Mouse (Mus musculus) T-helper 2 cell (primary cell): Measurements from ENCODE around the gene Atg5.

Experiments
- in situ Hi-C: fragments of 300-600 bp; cut with MboI, MseI; formaldehyde crosslinking; loops from one replicate; pipeline ENCODE4 v1.15.1; 2025; ENCODE audit warnings: high pct_unique_total_duplicates

Atg5 gene

DNA sequence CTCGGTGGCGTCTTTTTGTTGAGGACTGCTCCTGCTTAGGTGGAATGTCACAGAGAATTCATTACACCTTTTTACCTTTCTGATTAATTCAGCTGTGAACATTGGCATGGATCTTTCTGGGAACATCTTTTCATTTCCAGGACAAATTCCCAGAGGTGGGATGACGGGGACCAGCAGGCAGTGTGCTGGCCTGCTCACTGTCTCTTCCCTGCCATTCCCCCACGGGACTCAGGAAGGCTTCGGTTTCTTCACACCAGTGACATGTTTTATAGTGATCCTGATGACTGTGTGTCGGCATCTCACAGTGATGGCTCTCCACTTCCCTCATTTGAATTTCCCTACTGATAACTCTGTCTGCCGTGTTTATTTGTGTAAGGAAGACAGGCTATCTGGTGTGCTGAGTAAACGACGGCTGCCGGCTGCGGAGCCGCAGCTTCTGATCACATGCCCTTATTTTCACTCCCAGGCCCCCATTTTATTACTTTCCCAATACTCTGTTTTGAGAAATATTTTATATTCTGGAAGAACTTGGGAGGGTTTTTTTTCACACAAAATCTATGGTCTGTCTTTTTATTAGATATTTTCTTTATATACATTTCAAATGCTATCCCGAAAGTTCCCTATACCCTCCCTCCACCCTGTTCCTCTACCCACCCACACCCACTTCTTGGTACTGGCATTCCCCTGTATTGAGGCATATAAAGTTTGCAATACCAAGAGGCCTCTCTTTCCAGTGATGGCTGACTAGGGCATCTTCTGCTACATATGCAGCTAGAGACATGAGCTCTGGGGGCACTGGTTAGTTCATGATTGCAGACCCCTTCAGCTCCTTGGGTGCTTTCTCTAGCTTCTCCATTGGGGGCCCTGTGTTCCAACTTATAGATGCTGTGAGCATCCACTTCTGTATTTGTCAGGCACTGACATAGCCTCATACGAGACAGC, 80.6 kb downstream of the Atg5 start:
- in situ Hi-C loops = loop anchor here (25.0 kb wide), 1 partner anchor 414 kb away; no protein-coding TSS in a partner anchor

DNA sequence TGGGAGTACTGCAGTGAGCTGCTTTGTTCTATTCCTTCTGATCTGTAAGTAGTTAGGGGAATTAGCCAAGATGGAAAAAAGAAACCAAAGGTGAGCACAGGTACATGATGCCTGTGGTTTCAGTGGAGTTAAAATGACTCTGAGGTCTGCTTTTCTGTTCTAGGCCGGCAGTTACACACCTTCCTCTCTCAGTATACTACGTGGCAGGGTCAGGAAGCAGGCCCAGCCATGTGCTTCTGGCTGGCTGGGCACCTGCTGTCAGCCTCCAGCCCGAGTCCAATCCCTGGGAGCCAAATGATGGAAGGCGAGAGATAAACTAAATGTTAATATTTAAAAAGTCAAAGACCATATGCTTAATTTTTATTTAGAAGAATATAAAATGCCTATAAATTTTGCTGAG, 85.3 kb downstream of the Atg5 start:
- in situ Hi-C loops = no loop called here

DNA sequence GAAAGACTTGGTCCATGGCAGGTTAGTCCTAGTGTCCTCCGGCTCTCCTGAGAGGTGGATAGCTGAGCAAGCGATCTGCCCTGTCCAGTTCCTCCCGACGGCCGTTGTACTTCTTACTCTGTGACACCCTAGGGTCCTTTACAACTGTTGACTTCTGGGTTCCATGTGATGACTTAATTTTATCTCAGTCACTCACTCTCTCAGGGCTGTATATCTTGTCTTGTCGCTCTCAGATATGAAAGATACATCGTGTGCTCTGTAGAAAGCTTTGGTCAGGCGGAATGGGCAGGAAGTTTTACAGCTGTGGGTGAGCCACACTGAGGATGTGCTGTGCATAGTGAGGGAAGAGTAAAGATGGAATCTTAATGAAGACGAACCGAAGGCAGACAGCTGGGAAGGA, 86.2 kb downstream of the Atg5 start:
- in situ Hi-C loops = no loop called here

DNA sequence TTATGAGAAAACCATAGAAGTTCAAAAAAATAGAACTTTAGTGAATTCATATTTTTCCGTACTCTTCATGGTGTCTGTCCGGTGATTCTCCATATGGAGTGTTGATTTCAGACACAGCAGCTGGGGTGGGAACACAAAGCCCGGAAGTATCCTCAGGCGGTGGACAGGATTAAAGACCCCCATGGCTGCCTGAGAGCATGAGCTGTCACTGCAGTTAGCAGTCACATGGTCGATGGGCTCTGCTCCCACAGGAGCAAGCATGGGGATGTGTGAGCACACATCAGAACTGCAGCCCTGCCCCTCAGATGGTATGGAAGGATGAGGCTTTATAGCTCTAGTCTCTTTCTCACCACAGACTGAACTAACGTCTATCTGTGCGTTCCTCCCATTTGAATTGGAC, 87.1 kb downstream of the Atg5 start:
- in situ Hi-C loops = no loop called here

DNA sequence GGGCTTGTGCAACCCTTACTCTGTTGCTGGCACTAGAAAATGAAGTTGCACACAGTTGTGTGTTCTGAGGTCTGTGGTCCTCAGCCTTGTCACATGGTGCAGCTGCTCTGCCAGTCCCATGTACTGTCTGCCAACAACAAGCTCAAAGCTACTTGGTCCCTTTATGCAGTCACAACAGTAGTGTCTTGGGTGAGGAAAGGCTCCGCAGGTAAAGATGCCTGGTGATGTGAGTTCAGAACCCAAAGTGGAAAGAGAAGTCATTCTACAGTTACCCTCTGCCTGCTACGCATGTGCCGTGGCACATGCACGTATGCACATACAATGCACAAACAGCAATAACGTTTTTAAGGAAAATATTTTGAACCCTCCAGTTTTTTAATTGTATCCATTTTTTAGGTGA, 88.5 kb downstream of the Atg5 start:
- in situ Hi-C loops = no loop called here

DNA sequence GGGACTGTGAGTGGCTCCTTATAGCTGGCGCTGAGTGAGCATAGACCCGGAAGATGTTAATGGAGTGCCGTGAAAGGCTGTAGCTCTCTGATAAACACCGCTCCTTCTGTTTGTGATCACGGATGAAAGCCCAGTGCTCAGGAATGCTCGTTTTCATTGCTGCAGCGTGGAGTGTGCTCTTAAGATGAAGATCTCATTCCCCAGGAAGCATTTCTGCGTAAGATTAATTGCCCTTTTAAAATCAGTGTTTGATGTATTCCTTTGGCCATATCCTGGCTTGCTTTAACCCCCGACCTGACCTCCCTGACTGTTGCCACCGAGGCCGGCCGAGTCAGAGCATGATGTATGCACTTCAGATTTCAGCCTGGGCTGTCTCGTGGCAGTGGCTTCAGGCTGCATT, 89.2 kb downstream of the Atg5 start:
- in situ Hi-C loops = no loop called here

DNA sequence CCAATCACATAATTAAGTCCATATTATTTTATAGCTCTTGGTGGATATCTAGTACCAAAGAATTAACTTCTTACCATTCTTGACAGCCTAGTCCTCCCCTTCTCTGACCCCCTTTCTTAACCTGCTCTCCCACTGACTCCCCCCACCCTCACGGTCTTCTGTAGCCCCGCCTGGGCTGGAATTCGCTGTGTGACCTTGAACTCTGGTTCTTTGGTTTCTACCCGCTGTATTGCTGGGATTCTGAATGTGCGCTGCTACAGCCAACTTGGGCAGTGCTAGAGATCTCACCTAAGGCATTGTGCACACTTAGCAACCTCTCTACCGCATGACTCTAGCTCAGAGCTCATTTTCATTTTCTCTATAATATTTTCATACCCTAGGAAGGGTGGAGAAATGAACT, 90.7 kb downstream of the Atg5 start:
- in situ Hi-C loops = no loop called here

DNA sequence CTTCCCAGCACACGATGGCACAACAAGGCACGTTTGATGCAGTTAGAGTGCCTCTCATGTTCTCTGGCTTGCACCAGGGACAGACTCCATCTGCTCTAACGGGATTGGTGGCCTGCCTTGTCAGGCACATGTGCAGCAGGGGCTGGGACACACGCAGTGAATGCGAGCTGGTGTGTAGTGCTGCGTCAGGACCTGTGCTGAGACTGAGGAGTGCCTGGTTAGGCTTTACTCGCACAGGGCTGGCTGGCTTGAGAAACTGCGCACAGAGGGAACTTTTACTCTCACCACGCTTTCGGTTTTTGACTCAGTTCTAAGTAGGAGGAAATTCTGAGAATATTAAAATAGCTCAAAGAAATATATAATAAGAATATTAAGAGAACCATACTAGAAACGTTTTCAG, 92.5 kb downstream of the Atg5 start:
- in situ Hi-C loops = no loop called here

DNA sequence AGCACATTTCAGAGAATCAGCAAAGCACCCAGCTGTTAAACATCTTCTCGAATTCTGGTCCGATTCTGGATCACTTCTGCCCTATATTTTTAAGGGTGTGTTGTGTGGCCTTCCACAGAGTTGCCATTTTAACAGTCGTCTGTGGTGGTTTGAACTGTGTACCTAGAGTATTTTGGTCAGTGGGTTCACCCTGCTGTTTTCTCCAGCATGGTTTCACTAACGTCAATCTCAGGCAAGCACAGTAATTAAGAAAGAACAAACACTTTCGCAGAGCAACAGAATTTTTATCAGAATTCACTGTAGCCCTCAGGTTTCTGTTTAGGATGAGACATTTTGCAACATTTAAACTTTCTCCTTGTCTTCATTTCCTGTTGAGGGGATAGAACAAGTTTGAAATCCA, 94.3 kb downstream of the Atg5 start:
- in situ Hi-C loops = no loop called here

DNA sequence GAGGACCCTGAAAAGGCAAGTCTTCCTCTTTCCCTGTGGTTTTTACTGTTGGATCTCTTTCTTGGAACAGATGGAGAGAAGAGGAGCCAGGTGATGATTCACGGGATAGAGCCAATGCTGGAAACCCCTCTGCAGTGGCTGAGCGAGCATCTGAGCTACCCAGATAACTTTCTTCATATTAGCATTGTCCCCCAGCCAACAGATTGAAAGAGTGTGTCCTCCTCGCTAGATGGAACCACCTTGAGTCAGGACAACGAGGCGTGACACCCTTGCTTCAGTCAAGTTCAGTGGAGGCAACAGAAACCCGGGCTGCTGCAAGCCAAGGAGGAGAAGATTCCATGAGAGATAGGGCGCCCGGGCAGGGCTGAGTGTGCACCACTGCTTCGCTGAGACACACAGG, 94.7 kb downstream of the Atg5 start:
- in situ Hi-C loops = no loop called here

DNA sequence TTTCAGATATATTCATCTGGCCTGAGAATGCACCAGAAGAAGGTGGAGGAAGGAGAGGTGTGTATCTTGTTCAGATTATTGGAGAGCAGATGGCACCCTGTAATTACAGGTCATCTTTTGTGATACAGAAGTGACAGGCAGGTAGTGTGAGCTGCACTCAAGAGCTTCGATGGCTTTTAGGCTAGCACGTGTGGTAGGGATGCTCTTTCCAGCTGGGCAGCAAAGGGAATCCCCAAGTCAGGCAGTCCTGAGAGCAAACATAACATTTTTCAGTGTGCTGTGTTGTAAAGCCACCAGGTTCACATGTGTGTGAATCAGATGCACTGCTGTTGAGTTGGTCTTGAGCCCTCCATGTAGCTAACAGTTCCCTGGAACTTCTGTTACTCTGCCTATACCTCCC, 98.0 kb downstream of the Atg5 start:
- in situ Hi-C loops = no loop called here

DNA sequence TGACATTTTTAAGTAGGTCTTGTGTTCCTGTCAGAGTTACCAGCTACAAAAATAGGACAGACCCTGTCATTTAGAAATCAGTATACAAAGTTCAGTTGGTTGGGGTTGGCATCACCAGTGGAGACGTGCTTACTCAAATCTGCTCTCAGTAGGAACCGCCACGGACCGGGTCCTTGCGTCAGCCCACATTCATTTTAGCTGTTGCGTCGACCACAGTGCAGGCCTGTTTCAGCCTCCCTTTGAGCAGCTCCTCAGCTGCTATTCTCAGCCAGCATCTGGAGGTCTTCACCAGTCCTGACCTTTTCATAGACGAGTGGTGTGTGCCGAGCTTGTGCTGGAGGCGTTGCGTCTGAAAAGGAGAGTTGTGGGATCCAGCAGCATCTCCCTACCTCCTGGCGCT, 98.9 kb downstream of the Atg5 start:
- in situ Hi-C loops = no loop called here

DNA sequence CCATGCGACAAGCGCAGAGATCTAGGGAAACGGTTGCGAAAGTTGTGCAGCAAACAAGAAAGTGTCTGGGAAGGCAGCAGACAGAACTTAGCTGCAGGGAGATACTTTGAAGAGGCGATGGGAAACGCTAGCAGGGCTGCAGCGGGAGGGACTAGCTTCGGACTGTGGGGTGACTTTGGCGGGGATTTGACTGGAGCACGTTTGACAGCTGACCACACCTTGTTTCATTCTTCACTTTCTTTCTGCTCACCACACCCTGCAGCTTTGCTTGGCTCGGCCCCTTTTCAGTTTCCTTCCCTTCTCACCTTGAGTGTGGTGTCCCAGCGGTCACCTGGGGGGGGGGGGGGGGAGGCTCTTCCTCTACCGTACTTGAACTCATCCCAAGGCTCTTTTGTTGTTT, 100.4 kb downstream of the Atg5 start:
- in situ Hi-C loops = no loop called here

DNA sequence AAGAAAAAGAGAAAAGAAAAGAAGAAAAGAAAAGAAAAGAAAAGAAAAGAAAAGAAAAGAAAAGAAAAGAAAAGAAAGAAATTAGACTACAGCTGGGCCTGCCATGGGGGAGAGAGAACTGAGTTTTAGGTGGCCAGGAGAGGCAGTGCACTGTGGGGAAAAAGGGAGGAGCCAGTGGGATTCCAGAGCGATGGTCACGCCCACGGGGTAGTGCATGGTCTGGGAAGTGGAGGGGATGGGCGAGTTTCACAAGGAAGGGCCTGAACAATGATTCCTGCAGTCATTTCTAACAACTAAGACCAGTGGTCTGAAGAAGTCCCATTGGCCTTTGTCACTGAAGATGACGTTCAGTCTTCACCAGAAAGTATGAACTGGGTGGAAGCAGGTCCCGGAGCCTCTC, 102.5 kb downstream of the Atg5 start:
- in situ Hi-C loops = no loop called here

DNA sequence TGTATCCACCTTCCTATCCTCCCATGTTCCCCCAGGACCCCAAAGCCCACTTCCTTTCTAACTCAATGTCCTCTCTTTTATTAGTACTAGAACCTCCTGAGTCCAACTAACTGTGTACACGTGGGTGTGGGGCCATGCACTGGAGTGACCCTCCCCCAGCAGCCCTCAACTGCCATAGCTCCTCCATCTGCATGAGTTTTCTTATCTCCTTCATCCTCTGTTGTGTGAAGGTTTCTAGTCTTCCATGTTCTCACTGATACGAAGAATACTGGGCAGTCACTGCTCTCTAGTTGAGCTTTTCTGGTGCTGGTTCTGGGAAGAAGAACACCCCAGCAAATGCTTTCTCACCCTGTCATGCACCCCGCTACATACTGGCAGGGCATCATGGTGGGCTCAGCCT, 104.1 kb downstream of the Atg5 start:
- in situ Hi-C loops = no loop called here

DNA sequence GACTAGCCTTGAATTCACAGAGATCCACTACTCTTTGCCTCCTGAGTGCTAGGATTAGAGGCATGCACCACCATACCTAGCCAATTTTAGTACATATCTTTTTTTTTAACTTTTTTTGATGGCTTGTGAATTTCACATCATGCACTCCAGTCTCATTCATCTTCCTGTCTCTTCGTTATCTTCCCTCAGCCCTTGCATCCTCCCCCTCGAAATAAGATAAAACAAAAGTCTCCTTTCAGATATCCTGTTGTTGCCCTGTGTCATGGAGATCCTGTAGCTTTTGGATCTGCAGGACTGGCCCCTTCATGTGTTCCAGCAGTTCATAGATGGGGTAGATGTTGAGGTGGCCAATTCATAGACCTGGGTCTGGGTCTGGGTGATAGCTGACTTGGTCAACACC, 106.5 kb downstream of the Atg5 start:
- in situ Hi-C loops = no loop called here

DNA sequence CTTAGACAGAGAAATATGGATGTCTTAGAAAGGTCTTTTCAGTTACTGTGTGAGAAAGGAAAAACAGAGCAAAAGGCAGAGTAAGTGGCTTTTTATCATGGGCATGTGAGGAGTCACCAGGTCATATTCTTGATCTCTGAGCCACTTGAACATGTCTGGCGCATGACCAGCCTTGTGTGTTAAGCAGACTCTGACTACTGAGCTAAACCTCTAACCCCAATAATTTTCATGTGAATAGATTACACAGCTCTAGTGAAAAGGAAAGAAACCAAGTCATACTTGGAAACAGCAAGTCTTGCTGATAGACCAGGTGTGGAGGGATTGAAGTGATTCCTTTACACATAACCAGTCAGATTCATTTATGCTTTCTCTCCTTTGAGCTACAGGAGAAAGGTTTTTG, 107.3 kb downstream of the Atg5 start:
- in situ Hi-C loops = no loop called here

DNA sequence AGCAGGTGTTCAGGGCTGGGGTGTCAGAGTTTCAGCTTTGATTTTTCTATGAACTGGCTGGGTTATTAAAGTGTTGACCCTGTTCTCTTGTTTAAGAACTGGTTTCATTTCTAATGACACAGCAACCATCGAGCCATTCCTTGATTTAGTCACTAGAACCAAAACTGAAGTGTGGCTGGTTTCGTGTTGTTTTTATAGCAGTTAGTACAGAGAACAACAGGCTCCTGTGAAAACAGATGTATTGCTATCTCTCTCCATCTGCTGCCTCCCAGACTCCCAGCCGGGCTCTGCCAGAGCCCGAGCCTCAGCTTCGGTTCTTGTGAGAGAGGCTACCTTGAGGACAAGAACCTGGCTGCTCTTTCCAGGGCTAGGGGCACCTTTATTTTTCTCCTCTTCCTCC, 109.7 kb downstream of the Atg5 start:
- in situ Hi-C loops = no loop called here

DNA sequence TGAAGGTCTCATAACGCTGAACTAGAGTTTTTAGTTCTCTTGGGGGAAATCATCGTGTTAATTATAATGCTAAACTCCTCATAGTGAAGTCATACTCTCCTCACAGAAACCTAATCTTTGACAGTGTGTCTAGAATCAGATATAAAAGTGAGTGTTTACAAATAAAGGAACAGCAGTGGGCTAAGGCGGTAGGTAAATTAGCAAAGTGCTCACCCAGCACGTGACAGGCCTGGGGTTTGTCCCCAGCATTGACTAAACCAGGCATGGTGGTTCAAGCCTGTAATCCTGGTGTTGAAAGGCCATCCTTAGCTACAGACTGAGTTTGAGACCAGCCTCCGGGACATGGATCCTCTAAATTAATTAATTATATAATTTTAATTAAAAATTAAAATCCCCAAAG, 110.2 kb downstream of the Atg5 start:
- in situ Hi-C loops = no loop called here

DNA sequence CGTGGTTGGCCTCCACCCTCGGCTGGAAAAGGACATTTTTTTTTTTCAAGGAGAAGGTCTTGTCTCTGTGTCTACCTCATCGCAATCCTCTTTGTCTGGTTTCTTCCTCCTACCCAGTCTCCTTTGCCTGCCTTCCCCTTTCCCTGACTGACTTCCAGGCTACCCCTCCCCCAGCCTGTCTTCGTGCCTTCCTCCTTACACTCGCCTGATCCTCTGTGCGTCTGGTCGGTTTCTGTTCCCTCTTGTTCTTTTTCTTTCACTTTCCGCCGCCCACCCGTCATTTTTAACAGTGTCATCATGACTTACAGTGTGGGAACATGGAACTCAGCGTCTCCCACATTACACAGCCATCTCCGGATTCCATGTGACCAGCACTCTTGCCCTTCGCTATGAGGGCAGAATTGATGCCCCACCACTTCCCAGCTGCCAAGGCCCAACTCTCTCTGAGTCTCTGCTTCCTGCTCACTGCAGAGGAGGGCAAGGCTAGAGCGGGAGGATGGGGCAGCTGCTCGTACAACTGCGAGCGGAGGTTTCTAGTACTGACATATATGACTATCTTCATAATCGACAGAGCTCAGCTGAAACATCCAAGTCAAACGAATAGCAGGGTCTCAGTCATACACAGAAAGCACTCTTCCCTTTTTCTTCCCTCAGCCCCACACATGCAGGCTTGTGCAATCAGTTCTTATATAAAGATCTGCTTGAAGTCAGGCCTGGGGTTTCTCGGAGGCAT, 112.5 kb downstream of the Atg5 start:
- in situ Hi-C loops = loop anchor here (5.0 kb wide), 1 partner anchor 77 kb away; no protein-coding TSS in a partner anchor

DNA sequence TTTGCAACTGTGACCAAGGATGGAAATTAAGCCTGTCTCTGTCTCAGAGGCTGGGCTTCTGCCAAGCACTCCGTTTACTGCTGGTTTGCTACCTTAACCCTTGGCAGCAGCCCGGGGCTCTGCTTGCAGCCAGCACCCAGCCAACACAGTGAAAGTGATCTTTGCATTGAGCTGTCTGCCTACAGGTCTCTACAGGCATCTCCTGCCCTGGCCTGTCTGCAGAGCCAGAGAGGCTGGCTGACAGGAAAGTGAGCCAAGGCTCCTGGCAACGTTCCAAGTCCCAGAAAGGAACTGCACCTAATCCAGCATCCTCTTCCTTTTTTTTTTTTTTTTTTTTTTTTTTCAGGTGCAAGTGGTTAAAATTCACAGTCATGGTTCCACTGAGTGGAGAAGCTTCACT, 113.2 kb downstream of the Atg5 start:
- in situ Hi-C loops = loop anchor here (5.0 kb wide), 1 partner anchor 76 kb away; no protein-coding TSS in a partner anchor

DNA sequence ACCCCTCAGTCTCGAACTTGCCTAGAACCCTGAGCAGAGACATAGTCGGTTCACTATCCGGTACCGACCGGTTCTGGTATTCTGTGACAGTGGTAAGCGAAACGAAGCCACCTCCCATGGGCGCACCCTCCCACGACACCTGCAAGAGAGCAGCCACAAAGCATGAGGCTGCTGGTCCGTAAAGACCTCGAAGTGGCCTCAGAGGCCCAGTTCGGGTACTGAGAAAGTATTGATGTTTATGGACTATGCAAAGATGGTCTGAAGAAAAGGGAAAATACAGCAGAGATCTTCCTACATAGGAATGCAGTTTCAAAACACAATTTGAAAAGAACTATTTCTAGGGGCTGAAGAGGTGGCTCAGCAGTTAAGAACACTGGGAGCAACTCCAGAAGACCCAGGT, 113.8 kb downstream of the Atg5 start:
- in situ Hi-C loops = loop anchor here (5.0 kb wide), 1 partner anchor 75 kb away; no protein-coding TSS in a partner anchor

DNA sequence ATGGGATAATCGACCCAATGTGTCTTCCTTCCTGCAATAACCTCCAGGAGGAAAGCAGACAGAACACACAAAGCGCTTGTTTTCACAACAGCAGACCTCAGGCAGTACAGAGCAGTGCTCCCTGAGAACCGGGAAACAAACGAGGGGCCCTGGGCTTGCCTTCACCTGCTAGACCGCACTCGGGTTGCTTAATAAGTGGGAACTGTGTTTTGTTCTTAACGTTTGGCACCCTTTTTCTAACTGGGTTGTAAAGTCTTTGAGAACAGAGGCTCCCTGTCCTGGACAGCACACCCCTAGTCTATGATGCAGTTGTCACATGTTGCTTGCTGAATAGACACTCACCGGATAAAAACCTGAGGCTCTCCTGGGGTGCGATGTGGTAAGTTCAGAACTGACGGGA, 115.1 kb downstream of the Atg5 start:
- in situ Hi-C loops = loop anchor here (5.0 kb wide), 1 partner anchor 74 kb away; no protein-coding TSS in a partner anchor
